Mouse (Mus musculus) embryonic facial prominence, embryonic 10.5 days (tissue): ENCODE measurements around the gene Sfxn3. TPM values are rescaled to one million over a fixed set of nuclear protein-coding genes. Genes with fewer than 3 reads are reported as not detected.

Experiments used
- DNase-seq: peaks from one replicate; pipeline ENCODE4 v3.0.0-alpha.2; 2017; ENCODE audit warnings: low spot score
- H3K27ac ChIP-seq: fragments of 300-500 bp; sonication (generic); replicated peaks from 2 replicates; pipeline ENCODE4 v1.5.1; 2016; ENCODE audit warnings: mild to moderate bottlenecking
- H3K27me3 ChIP-seq: fragments of 300-500 bp; sonication (generic); replicated peaks from 2 replicates; pipeline ENCODE4 v1.6.1; 2016; ENCODE audit warnings: low read depth, mild to moderate bottlenecking; ENCODE audit not compliant: poor library complexity, severe bottlenecking
- H3K36me3 ChIP-seq: fragments of 300-500 bp; sonication (generic); replicated peaks from 2 replicates; pipeline ENCODE4 v1.6.1; 2016; ENCODE audit warnings: mild to moderate bottlenecking, moderate library complexity
- H3K4me1 ChIP-seq: fragments of 300-500 bp; sonication (generic); 2 replicates; pipeline ENCODE4 v1.6.1; 2016
- H3K4me3 ChIP-seq: fragments of 300-500 bp; sonication (generic); 2 replicates; pipeline ENCODE4 v1.5.1; 2016; ENCODE audit warnings: mild to moderate bottlenecking, moderate library complexity
- H3K9me3 ChIP-seq: fragments of 300-500 bp; sonication (generic); 2 replicates; pipeline ENCODE4 v1.6.1; 2016; ENCODE audit warnings: mild to moderate bottlenecking
- WGBS: fragments of 180-500 bp; shearing (Covaris S2); methylation state at CpG from one replicate; pipeline ENCODE4 v1.1.7; 2016; 5-methylcytosine and 5-hydroxymethylcytosine counted together
- polyA plus RNA-seq: library from polyadenylated mRNA; unstranded; fragments of >200 nt; fragmentation: Nextera tagmentation; extraction: Ambion mirVana; gene quantifications from 2 replicates; pipeline ENCODE4 v1.2.1, GENCODE M21; 2016

The Sfxn3 gene
- polyA plus RNA-seq, result 7.7 and 9.8 TPM in 2 replicates

- peaks cover 71% of the 10 kb centered on the region for H3K27me3 ChIP-seq
- WGBS, result under 1% methylated on average over 26 of the region's 26 CpGs
- H3K36me3 ChIP-seq, result peaks cover 8% of the 10 kb centered on the region; the same call in 1 of the 2 replicates
- peak within 1 kb of the TSS; percentile 81 for H3K27ac ChIP-seq
- no peaks in the 10 kb centered on the region for H3K9me3 ChIP-seq
- peak within 1 kb of the TSS; percentile 62 for H3K4me3 ChIP-seq
- peak; percentile 82 for DNase-seq
- peaks cover 37% of the 10 kb centered on the region for H3K4me1 ChIP-seq
These were observed at the start of gene Sfxn3 for GRCm38 (mm10) chr19:45047417-45047934. TSS of gene Sfxn3 (plus strand) at chr19:45047503.

DNA sequence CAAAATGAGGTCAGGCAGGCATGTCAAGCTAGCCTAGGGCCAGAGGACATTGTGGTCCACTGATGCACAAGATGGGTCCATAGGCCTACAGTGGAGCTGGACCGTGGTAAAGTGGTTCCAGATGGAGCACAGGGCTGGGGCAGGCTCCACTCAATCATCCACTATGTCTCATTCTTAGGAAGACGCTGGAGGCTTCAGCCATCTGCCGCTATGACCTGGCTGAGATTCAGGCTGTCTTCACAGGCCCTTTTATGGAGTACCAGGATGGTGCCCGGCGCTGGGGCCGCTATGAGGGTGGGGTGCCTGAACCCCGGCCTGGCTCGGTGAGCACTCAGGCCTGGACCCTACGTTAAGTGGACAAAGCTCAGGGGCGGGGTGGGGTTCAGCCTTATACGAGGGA is 49.5 kb upstream of the Sfxn3 start:
- H3K27me3 ChIP-seq, result no peaks in the 10 kb centered on the region
- no peak overlapping the region for H3K27ac ChIP-seq
- H3K4me1 ChIP-seq, result peaks cover 14% of the 10 kb centered on the region
- no peak overlapping the region for H3K4me3 ChIP-seq
- WGBS, result 73% methylated on average over 11 of the region's 11 CpGs
- DNase-seq, result peak; percentile 29
- H3K9me3 ChIP-seq, result no peaks in the 10 kb centered on the region
- peaks cover 71% of the 10 kb centered on the region for H3K36me3 ChIP-seq

- peaks cover 85% of the 10 kb centered on the region for H3K36me3 ChIP-seq
- no peak for DNase-seq
- no peaks in the 10 kb centered on the region for H3K27me3 ChIP-seq
- no peak overlapping the region for H3K27ac ChIP-seq
- H3K4me3 ChIP-seq, result no peak overlapping the region
- no peaks in the 10 kb centered on the region for H3K9me3 ChIP-seq
- H3K4me1 ChIP-seq, result peaks cover 13% of the 10 kb centered on the region
- 87% methylated on average over 8 of the region's 8 CpGs for WGBS
These were observed 47.7 kb upstream of the Sfxn3 start for GRCm38 (mm10) chr19:44999647-45000046.

DNA sequence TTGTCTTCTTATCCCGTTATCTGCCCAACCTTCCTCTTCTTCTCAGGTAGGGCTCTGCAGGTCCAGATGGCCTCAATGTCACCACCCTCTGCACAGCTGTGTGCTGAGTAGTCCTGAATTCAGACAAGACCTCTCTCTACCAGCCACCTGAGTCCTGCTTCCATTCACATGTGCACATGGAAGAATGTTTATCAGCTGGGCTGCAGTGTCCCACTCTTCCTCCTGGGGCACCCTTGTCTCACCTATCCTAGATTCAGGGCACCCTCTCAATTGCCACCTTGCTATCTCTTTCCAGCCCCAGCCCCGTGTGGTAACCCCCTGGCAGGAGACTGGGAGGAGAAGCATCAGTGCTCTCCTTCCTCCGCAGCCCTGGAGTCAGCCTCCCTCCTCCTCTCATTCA is 45.0 kb upstream of the Sfxn3 start:
- 69% methylated on average over 3 of the region's 3 CpGs for WGBS
- Histone ChIP-seq H3K36me3 (peaks cover 78% of the 10 kb centered on the region), H3K27ac (no peak overlapping the region)

GRCm38 (mm10) chr19:45003740-45004516 is 43.4 kb upstream of the Sfxn3 start:
- DNase-seq, result no peak
- Histone ChIP-seq H3K27me3 (no peaks in the 10 kb centered on the region), H3K4me1 (peaks cover 25% of the 10 kb centered on the region), H3K4me3 (no peak overlapping the region), H3K9me3 (no peaks in the 10 kb centered on the region), H3K27ac (no peak overlapping the region), H3K36me3 (peaks cover 78% of the 10 kb centered on the region)
- WGBS, result 90% methylated on average over 7 of the region's 7 CpGs

More for the DNA sequence above, 45.0 kb upstream of the Sfxn3 start:
- no peak for DNase-seq
- Histone ChIP-seq H3K4me1 (peaks cover 29% of the 10 kb centered on the region), H3K4me3 (no peak overlapping the region), H3K27me3 (no peaks in the 10 kb centered on the region), H3K9me3 (no peaks in the 10 kb centered on the region)

GRCm38 (mm10) chr19:45005444-45005843 is 41.9 kb upstream of the Sfxn3 start, which contains the start of gene Twnk:
TSS of gene Twnk (plus strand) at chr19:45005663.
- Histone ChIP-seq H3K9me3 (no peaks in the 10 kb centered on the region), H3K27ac (peak within 1 kb of the TSS; percentile 90), H3K36me3 (peaks cover 77% of the 10 kb centered on the region), H3K27me3 (no peaks in the 10 kb centered on the region), H3K4me1 (peaks cover 28% of the 10 kb centered on the region), H3K4me3 (peak within 1 kb of the TSS; percentile 97)
- DNase-seq, result peak; percentile 50
- WGBS, result 11% methylated on average over 16 of the region's 16 CpGs

GRCm38 (mm10) chr19:45005957-45006712 is 41.2 kb upstream of the Sfxn3 start, which contains the start of gene Mrpl43:
TSS of gene Mrpl43 (minus strand) at chr19:45006442.
- H3K27me3 ChIP-seq, result no peaks in the 10 kb centered on the region
- WGBS, result under 1% methylated on average over 82 of the region's 82 CpGs
- no peaks in the 10 kb centered on the region for H3K9me3 ChIP-seq
- peaks cover 77% of the 10 kb centered on the region for H3K36me3 ChIP-seq
- peaks cover 28% of the 10 kb centered on the region for H3K4me1 ChIP-seq
- peak; percentile 96 for DNase-seq
- H3K4me3 ChIP-seq, result peak within 1 kb of the TSS; percentile 97
- peak within 1 kb of the TSS; percentile 90 for H3K27ac ChIP-seq

GRCm38 (mm10) chr19:45007021-45007420 is 40.3 kb upstream of the Sfxn3 start:
- Histone ChIP-seq H3K27ac (peak overlapping the region; percentile 90), H3K4me3 (peak overlapping the region; percentile 97), H3K36me3 (peaks cover 77% of the 10 kb centered on the region), H3K4me1 (peaks cover 28% of the 10 kb centered on the region), H3K27me3 (no peaks in the 10 kb centered on the region), H3K9me3 (no peaks in the 10 kb centered on the region)
- DNase-seq, result no peak
- 46% methylated on average over 17 of the region's 17 CpGs for WGBS

DNA sequence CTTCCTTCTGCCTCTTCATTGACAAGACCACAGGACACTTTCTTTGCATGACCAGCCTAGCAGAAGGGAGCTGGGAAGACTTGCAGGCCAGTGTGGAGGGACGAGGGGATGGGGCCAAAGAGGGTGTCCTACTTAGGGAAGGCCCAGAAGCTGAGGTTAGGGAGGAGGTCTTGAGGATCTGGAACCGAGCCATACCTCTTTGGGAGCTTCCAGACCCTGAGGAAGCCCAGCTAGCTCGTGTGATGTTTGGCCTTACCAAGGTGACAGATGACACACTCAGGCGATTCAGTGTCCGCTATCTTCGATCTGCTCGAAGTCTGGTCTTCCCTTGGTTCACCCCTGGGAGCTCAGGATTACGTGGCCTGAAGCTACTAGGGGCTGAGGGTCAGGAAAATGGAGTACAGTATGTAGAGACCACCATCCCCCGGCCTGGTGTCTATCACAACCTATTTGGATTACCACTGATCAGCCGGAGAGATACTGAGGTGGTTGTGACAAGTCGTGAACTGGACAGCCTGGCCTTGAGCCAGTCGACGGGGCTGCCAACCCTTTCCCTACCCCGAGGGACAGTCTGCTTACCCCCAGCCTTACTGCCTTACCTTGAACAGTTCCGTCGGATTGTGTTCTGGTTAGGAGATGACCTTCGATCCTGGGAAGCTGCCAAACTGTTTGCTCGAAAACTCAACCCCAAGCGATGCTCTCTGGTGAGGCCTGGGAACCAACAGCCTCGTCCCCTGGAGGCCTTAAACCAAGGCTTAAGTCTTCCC is 39.7 kb upstream of the Sfxn3 start:
- peak overlapping the region; percentile 90 for H3K27ac ChIP-seq
- peaks cover 76% of the 10 kb centered on the region for H3K36me3 ChIP-seq
- no peak for DNase-seq
- H3K27me3 ChIP-seq, result no peaks in the 10 kb centered on the region
- H3K9me3 ChIP-seq, result no peaks in the 10 kb centered on the region
- peaks cover 32% of the 10 kb centered on the region for H3K4me1 ChIP-seq
- 91% methylated on average over 20 of the region's 20 CpGs for WGBS
- peak overlapping the region; percentile 97 for H3K4me3 ChIP-seq

DNA sequence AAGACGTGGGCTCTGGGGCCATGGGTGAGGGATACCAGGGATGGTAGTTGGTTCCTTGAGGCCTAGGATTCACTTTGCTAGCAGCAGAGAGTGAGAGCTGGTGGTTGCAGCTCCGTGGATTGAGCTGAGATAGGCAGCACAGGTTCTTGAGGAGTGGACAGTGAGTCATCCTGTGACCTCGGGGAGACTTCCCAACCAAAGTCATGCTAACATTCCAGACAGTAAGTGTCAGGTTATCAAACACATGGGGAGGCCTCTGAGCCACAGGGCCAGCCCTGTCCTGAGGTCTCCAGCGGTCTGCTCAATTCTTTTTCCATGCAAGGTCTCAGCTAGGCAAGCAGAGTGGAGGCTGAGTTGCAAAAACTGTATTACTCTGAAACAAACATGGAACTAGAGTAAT is 36.7 kb upstream of the Sfxn3 start:
- H3K27me3 ChIP-seq, result no peaks in the 10 kb centered on the region
- H3K4me1 ChIP-seq, result peaks cover 56% of the 10 kb centered on the region
- peaks cover 57% of the 10 kb centered on the region for H3K36me3 ChIP-seq
- H3K27ac ChIP-seq, result no peak overlapping the region
- H3K9me3 ChIP-seq, result no peaks in the 10 kb centered on the region
- DNase-seq, result no peak
- 91% methylated on average over 4 of the region's 4 CpGs for WGBS
- H3K4me3 ChIP-seq, result no peak overlapping the region

- WGBS, result 86% methylated on average over 8 of the region's 8 CpGs
These were observed 35.1 kb upstream of the Sfxn3 start for GRCm38 (mm10) chr19:45012219-45012618.

GRCm38 (mm10) chr19:45012636-45013035 is 34.7 kb upstream of the Sfxn3 start:
- H3K27me3 ChIP-seq, result no peaks in the 10 kb centered on the region
- H3K27ac ChIP-seq, result peak overlapping the region; percentile 98
- peaks cover 61% of the 10 kb centered on the region for H3K4me1 ChIP-seq
- H3K4me3 ChIP-seq, result no peak overlapping the region
- WGBS, result 49% methylated on average over 6 of the region's 6 CpGs
- DNase-seq, result peak; percentile 21
- H3K9me3 ChIP-seq, result no peaks in the 10 kb centered on the region
- peaks cover 51% of the 10 kb centered on the region for H3K36me3 ChIP-seq

More at GRCm38 (mm10) chr19:45012219-45012618, 35.1 kb upstream of the Sfxn3 start:
- Histone ChIP-seq H3K27ac (peak overlapping the region; percentile 98), H3K36me3 (peaks cover 56% of the 10 kb centered on the region), H3K4me1 (peaks cover 63% of the 10 kb centered on the region), H3K27me3 (no peaks in the 10 kb centered on the region), H3K9me3 (no peaks in the 10 kb centered on the region), H3K4me3 (no peak overlapping the region)
- no peak for DNase-seq
